37 mouse cellular contexts compared by ENCODE assay signal in the genomic region with DNA sequence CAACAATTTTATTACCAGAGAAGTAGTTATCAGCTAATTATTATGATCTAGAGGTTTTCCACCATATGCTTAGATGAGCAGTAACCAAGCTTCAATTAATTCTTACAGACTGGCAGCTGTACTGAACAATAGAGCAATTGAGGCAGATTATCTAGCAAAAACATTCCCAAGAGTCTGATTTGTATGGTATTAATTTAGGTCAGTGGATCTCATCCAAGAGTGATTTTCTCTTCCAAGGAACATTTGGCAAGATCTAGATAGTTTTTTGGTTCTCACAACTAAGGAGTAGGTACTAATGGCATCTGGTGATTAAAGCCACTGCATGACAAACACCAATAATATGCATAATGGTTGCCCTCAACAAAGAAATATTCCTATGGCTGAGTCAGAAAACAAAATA.
DNase-seq lines count a peak whose midpoint lies in the region; ATAC-seq and TF ChIP-seq lines count a peak whose summit lies in the region.
"Had no signal": no experiment of that assay in that cellular context is flagged by ENCODE, and none has a peak within 500 bp of the region (broad histone marks: within the 10 kb centered on the region; RNA-seq: fewer than 3 reads in every experiment).

No protein-coding gene starts in this region.

- no peak for TF ChIP-seq POLR2A in brain, embryonic 14.5 days (IDR thresholded peaks at IDR 0.05; ENCODE audit: borderline replicate concordance, extremely low read depth, insufficient read depth, insufficient read length, poor library complexity, severe bottlenecking)

- no peaks in the 10 kb centered on the region for H3K9me3 ChIP-seq in hindbrain, postnatal 0 days (ENCODE audit: low read length)
- H3K9me3 ChIP-seq in hindbrain, embryonic 16.5 days (ENCODE audit: control insufficient read depth, low read length): no peaks in the 10 kb centered on the region
- H3K9me3 ChIP-seq in forebrain, postnatal 0 days (ENCODE audit: low read length): no peaks in the 10 kb centered on the region
- H3K9me3 ChIP-seq: embryonic facial prominence, embryonic 13.5 days; heart, embryonic 12.5 days; hindbrain, embryonic 13.5 days; kidney, embryonic 15.5 days; liver, embryonic 13.5 days; neural tube, embryonic 13.5 days; stomach, embryonic 15.5 days had no signal

- H3K27ac ChIP-seq in hindbrain, postnatal 0 days: no peak overlapping the region
- no peak overlapping the region for H3K27ac ChIP-seq in hindbrain, embryonic 16.5 days (ENCODE audit: low read depth, low read length)
- H3K27ac ChIP-seq in forebrain, postnatal 0 days (ENCODE audit: low read depth, low read length): no peak overlapping the region
- H3K27ac ChIP-seq: embryonic facial prominence, embryonic 13.5 days; gastrocnemius, adult 2 months; heart, adult 2 months; hindbrain, embryonic 13.5 days; kidney, embryonic 15.5 days; layer of hippocampus, adult 2 months; left cerebral cortex, adult 2 months; liver, embryonic 13.5 days; macrophage; neural tube, embryonic 13.5 days; stomach, embryonic 15.5 days had no signal

- H3K27me3 ChIP-seq in hindbrain, postnatal 0 days (ENCODE audit: insufficient read depth, low read length): no peaks in the 10 kb centered on the region
- H3K27me3 ChIP-seq in hindbrain, embryonic 16.5 days (replicated peaks; ENCODE audit: control insufficient read depth, insufficient read depth, low read length): no peaks in the 10 kb centered on the region
- no peaks in the 10 kb centered on the region for H3K27me3 ChIP-seq in forebrain, postnatal 0 days (ENCODE audit: insufficient read depth, low read length)
- H3K27me3 ChIP-seq: CH12.LX; embryonic facial prominence, embryonic 13.5 days; heart, embryonic 12.5 days; hindbrain, embryonic 13.5 days; liver, embryonic 13.5 days; neural tube, embryonic 13.5 days; stomach, embryonic 15.5 days had no signal

- no peaks in the 10 kb centered on the region for H3K36me3 ChIP-seq in hindbrain, postnatal 0 days (ENCODE audit: insufficient read depth, low read length)
- no peaks in the 10 kb centered on the region for H3K36me3 ChIP-seq in hindbrain, embryonic 16.5 days (ENCODE audit: control insufficient read depth, insufficient read depth, low read length)
- H3K36me3 ChIP-seq in forebrain, postnatal 0 days (ENCODE audit: insufficient read depth): no peaks in the 10 kb centered on the region
- H3K36me3 ChIP-seq: embryonic facial prominence, embryonic 13.5 days; heart, embryonic 12.5 days; hindbrain, embryonic 13.5 days; kidney, embryonic 15.5 days; liver, embryonic 13.5 days; neural tube, embryonic 13.5 days; stomach, embryonic 15.5 days had no signal

- no peak overlapping the region for H3K4me3 ChIP-seq in hindbrain, postnatal 0 days (ENCODE audit: low read length)
- no peak overlapping the region for H3K4me3 ChIP-seq in hindbrain, embryonic 16.5 days (ENCODE audit: low read length)
- no peak overlapping the region for H3K4me3 ChIP-seq in forebrain, postnatal 0 days (ENCODE audit: low read depth, low read length)
- H3K4me3 ChIP-seq: embryonic facial prominence, embryonic 13.5 days; gastrocnemius, adult 2 months; heart, adult 2 months; heart, embryonic 12.5 days; hindbrain, embryonic 13.5 days; kidney, embryonic 15.5 days; layer of hippocampus, adult 2 months; left cerebral cortex, adult 2 months; liver, embryonic 13.5 days; myocyte; neural tube, embryonic 13.5 days; stomach, embryonic 15.5 days had no signal

- H3K4me2 ChIP-seq in hindbrain, postnatal 0 days (ENCODE audit: low read depth, low read length): no peak overlapping the region
- H3K4me2 ChIP-seq in hindbrain, embryonic 16.5 days (ENCODE audit: low read length): no peak overlapping the region
- H3K4me2 ChIP-seq in forebrain, postnatal 0 days (ENCODE audit: low read depth): no peak overlapping the region
- H3K4me2 ChIP-seq: embryonic facial prominence, embryonic 13.5 days; heart, embryonic 12.5 days; hindbrain, embryonic 13.5 days; kidney, embryonic 15.5 days; liver, embryonic 13.5 days; neural tube, embryonic 13.5 days; stomach, embryonic 15.5 days had no signal

- no peaks in the 10 kb centered on the region for H3K4me1 ChIP-seq in hindbrain, postnatal 0 days (ENCODE audit: insufficient read depth, low read length)
- no peaks in the 10 kb centered on the region for H3K4me1 ChIP-seq in hindbrain, embryonic 16.5 days (ENCODE audit: control insufficient read depth, insufficient read depth, low read depth, low read length)
- H3K4me1 ChIP-seq in forebrain, postnatal 0 days (ENCODE audit: insufficient read depth): no peaks in the 10 kb centered on the region
- H3K4me1 ChIP-seq: embryonic facial prominence, embryonic 13.5 days; heart, embryonic 12.5 days; hindbrain, embryonic 13.5 days; kidney, embryonic 15.5 days; liver, embryonic 13.5 days; neural tube, embryonic 13.5 days; stomach, embryonic 15.5 days had no signal

- H3K9ac ChIP-seq in hindbrain, postnatal 0 days (replicated peaks; ENCODE audit: low read length): no peak overlapping the region
- H3K9ac ChIP-seq in hindbrain, embryonic 16.5 days (ENCODE audit: low read depth, low read length): no peak overlapping the region
- no peak overlapping the region for H3K9ac ChIP-seq in forebrain, postnatal 0 days
- H3K9ac ChIP-seq: embryonic facial prominence, embryonic 13.5 days; heart, embryonic 12.5 days; hindbrain, embryonic 13.5 days; kidney, embryonic 15.5 days; liver, embryonic 13.5 days; neural tube, embryonic 13.5 days; stomach, embryonic 15.5 days had no signal

- no peak for TF ChIP-seq CTCF in hindbrain, postnatal 0 days (IDR thresholded peaks at IDR 0.05; ENCODE audit: low read depth)
- TF ChIP-seq CTCF in brain, embryonic 14.5 days (IDR thresholded peaks at IDR 0.05; ENCODE audit: borderline replicate concordance, extremely low read depth, insufficient read depth, insufficient read length): no peak
- TF ChIP-seq CTCF in forebrain, postnatal 0 days (IDR thresholded peaks at IDR 0.05; ENCODE audit: low read depth): no peak

- ATAC-seq in hindbrain, postnatal 0 days: no peak
- ATAC-seq in hindbrain, embryonic 16.5 days: no peak
- no peak for ATAC-seq in forebrain, postnatal 0 days
- ATAC-seq: inflammation-experienced regulatory T-cells, adult 6 months; midbrain, embryonic 16.5 days; Patski had no signal

- peak; percentile 3 for DNase-seq in hindbrain, postnatal 0 days (ENCODE audit: low spot score)
- peak; percentile 23 for DNase-seq in NIH3T3 (ENCODE audit: low read depth)
- peak; percentile 88 for DNase-seq in brain, embryonic 14.5 days (ENCODE audit: low read depth)
- DNase-seq in forebrain, postnatal 0 days: peak; percentile 2
- no peak for DNase-seq in kidney, adult 9 months
- DNase-seq in embryo, embryonic 10 days (ENCODE audit: low spot score): no peak
- no peak for DNase-seq in kidney, postnatal 36 days
- DNase-seq: adrenal gland, postnatal 14 days; cerebellum, adult 8-10 months; cerebellum, postnatal 36 days; gastrocnemius, adult 2 months; gastrocnemius, postnatal 36 days; heart, adult 2 months; heart, postnatal 4 days; kidney, adult 11 months; kidney, postnatal 25 days; left cerebral cortex, postnatal 4 days; liver, embryonic 13.5 days; lung, adult 2 months; lung, postnatal 10 days; right cerebral cortex, postnatal 25 days; thymus, postnatal 14 days had no signal

Comparison
In these comparisons a context has a peak if more than half of its experiments do, and no peak if none do; other contexts are left out.
1. DNase-seq: peak in hindbrain, postnatal 0 days (single experiment), NIH3T3 (single experiment), brain, embryonic 14.5 days (single experiment) and forebrain, postnatal 0 days (single experiment); none in kidney, adult 9 months (single experiment), embryo, embryonic 10 days (single experiment) and kidney, postnatal 36 days (0 of 2).